Mouse (Mus musculus) mouse trophoblast stem cell (cell line): ENCODE results near the gene Mtap.

Experiments used
- in situ Hi-C, 2 experiments: fragments of 300-500 bp; cut with MseI, MboI; formaldehyde crosslinking; loops; 2 replicates in 1 of 2; 3 replicates in 1 of 2; pipeline ENCODE4 v1.15.1; 2025

The Mtap gene

GRCm38 (mm10) chr4:89136906-89137541 lies at the start of gene Mtap:
TSS of gene Mtap (plus strand) at chr4:89137122.
- in situ Hi-C loops = no loop called here

DNA sequence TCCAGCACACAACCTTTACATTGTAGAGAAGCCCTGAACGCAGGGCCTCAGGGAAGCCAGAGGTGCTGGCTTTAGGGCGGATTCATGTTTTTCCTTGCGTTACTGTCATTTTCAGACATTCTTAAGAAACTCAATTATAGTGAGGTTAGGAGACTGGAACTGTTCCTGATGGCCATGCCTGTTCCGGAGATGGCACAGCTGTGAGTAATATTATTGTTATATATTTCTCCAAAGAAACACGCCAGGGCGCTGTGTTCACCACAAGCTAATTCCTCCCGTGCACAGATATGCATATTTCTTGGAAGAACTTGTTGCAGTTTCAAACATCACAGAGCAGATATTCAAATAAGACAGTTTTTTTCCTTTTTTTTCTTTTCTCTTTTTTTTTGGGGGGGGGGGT lies 47.8 kb upstream of the Mtap start:
- in situ Hi-C loops = no loop called here

- in situ Hi-C loops = no loop called here
Observed at GRCm38 (mm10) chr4:89090217-89090616, 46.7 kb upstream of the Mtap start.

GRCm38 (mm10) chr4:89092153-89092552 lies 44.8 kb upstream of the Mtap start:
- in situ Hi-C loops = no loop called here

DNA sequence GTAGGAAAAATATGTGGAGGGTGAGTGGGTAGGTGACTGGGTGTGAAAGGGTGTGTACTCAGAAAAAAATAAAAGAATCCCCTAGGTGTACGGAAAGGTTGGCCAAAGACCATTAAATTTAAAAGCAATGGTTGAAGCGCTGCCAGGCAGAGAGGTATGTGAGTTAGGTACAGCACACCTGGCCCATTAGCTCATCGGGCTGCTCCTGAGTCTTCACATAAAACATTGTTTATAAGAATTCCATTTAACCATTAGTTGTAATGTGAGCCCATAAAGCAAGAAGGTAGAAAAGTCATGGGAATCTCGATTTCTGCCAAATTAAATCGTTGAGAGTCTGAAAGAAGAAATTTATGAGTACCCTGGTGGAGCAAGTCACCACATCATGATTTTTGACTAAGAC lies 42.1 kb upstream of the Mtap start:
- in situ Hi-C loops = no loop called here

- in situ Hi-C loops = no loop called here
Observed at GRCm38 (mm10) chr4:89098261-89098660, 38.7 kb upstream of the Mtap start.

GRCm38 (mm10) chr4:89101276-89101675 lies 35.6 kb upstream of the Mtap start:
- in situ Hi-C loops = no loop called here

DNA sequence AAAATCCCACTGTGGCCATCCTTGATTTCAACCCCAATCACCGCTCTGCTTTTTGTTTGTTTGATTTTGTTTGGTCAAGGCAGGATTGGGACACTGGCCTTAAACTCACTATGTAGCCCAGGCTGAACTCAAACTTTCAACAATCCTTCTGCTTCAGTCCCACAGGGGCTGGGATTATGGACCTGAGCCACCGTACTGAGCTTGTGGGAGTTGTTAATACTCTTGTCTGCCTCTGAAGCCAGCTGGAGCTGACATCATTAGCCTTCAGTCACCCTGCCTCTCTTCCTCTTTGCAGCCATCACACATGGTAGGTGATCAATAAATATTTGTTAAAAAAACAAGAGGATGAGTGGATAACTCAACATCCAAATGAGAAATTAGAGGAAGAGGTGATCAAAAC lies 34.6 kb upstream of the Mtap start:
- in situ Hi-C loops = no loop called here

GRCm38 (mm10) chr4:89105486-89105885 lies 31.4 kb upstream of the Mtap start:
- in situ Hi-C loops = no loop called here

- in situ Hi-C loops = no loop called here
Observed at GRCm38 (mm10) chr4:89106505-89106904, 30.4 kb upstream of the Mtap start.

- in situ Hi-C loops = no loop called here
Observed at GRCm38 (mm10) chr4:89112168-89112710, 24.7 kb upstream of the Mtap start.

DNA sequence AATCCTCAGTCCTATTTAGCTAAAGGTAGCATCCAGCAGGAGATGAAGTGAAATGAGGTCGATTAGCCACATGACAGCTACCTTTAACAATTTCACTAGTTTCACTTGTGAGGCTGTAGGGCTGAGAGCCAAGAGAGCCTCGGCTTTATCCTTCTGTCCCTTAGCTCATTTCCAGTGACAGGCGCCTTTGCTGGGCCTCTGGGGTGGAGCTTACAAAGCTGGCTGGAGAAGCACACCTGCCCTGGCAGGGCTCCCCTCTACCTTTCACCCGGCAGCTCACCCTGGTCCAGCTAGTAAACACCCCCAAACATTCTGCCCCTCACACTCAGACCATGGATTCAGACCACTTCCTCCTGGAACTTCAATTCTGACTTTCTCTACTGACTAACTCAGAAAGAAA lies 24.1 kb upstream of the Mtap start:
- in situ Hi-C loops = no loop called here

GRCm38 (mm10) chr4:89116006-89116405 lies 20.9 kb upstream of the Mtap start:
- in situ Hi-C loops = no loop called here

GRCm38 (mm10) chr4:89119900-89120299 lies 17.0 kb upstream of the Mtap start:
- in situ Hi-C loops = loop anchor here in 1 of 2 experiments (10.0 kb wide), 1 partner anchor 175 kb away; no protein-coding TSS in a partner anchor

GRCm38 (mm10) chr4:89120353-89120752 lies 16.6 kb upstream of the Mtap start:
- in situ Hi-C loops = loop anchor here in 1 of 2 experiments (10.0 kb wide), 1 partner anchor 176 kb away; no protein-coding TSS in a partner anchor

DNA sequence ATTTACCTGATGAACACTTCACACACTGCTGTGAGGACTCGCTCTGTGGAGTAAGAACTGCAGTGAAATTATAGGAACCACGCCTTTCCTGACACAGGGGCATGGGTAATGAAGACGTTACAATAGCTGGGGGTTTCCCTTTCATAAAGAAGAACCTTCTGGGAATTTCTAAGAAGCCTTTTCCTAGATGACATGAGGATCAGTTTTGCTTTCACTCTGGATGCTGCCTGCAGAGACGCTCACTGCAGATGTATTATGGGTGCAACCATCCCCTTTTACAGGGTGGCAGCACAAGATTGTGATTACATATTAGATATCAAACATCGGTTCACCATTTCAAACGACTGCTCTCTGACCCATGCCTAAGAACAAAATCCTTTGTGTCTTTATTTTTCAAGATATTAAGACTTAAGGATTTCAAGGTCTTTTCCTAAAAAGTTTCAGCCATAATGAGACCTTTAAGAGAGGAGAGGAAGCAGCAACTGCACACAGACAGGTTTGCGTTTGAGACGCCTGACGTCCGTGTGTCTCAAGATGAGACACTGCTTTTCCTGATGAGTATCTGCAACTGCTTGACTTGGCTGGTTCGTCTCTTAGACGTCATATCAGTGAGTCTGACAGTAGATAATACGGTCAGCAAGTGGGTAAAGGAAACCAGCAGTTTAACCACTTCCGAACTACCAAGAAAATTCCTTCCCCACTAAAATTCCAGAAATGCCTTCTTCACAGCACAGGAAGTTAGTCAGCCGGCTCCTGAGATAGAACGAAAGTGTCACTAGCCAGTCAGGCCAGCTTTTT lies 13.3 kb upstream of the Mtap start:
- in situ Hi-C loops = loop anchor here in 1 of 2 experiments (10.0 kb wide), 1 partner anchor 179 kb away; no protein-coding TSS in a partner anchor

DNA sequence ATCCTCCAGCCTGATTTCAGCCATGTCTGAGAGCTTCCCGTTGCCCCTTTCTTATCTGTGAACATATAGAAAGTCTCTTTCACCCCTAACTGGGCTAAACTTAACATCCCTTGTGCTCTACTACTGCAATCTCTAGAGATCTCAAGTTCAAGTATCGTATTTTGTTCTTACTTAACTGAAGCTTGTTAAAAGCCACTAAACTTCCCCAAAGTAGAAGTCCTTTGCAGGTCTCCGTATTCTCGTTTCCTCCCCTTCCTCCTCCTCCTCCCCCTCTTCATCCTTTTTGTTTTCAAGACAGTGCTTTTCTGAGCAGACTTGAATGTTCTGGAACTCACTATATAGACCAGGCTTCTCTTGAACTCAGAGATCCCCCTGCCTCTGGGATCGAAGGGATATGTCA lies 9.2 kb upstream of the Mtap start:
- in situ Hi-C loops = loop anchor here (5.0 to 10.0 kb wide), 2 partner anchors 183 to 255 kb away; no protein-coding TSS in a partner anchor

- in situ Hi-C loops = loop anchor here (5.0 to 10.0 kb wide), 2 partner anchors 184 to 256 kb away; no protein-coding TSS in a partner anchor
Observed at GRCm38 (mm10) chr4:89128080-89128936, 8.6 kb upstream of the Mtap start.

GRCm38 (mm10) chr4:89128937-89129277 lies 8.0 kb upstream of the Mtap start:
- in situ Hi-C loops = loop anchor here (5.0 to 10.0 kb wide), 2 partner anchors 184 to 257 kb away; no protein-coding TSS in a partner anchor

GRCm38 (mm10) chr4:89129311-89129913 lies 7.5 kb upstream of the Mtap start:
- in situ Hi-C loops = loop anchor here (5.0 to 10.0 kb wide), 2 partner anchors 185 to 257 kb away; no protein-coding TSS in a partner anchor

DNA sequence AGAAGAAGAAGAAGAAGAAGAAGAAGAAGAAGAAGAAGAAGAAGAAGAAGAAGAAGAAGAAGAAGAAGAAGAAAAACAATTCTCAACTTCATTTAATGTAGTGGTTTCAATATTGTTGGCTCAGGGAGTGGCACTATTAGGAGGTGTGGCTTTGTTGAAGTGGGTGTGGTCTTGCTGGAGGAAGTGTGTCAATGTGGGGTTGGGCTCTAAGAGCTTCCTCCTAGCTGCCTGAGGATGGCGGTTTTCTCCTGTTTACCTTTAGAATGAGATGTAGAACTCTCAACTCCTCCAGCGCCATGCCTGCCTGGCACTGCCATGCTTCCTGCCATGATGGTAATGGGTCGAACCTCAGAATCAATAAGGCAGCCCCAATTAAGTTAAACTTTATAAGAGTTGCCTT lies 5.1 kb upstream of the Mtap start:
- in situ Hi-C loops = no loop called here
